Mouse (Mus musculus) CD4-positive, CD25-positive, alpha-beta regulatory T cell, adult 4 months (primary cell): ENCODE results near the gene Lgals4. TPM values are rescaled to one million over a fixed set of nuclear protein-coding genes. Genes with fewer than 3 reads are reported as not detected.

Experiments
- ATAC-seq: one replicate; pipeline ENCODE4 v1.8.0; 2017
- polyA plus RNA-seq, 2 experiments: library from polyadenylated mRNA; unstranded; fragments of 100-300 nt; shearing (Covaris generic); gene quantifications; one replicate each; pipeline ENCODE4 v1.2.1; 2017

The Lgals4 gene
- polyA plus RNA-seq, 2 experiments from 2014 or later, result 28.0 to 57.1 TPM

GRCm38 (mm10) chr7:28823932-28824331 is 9.7 kb upstream of the Lgals4 start:
- ATAC-seq, result no peak

GRCm38 (mm10) chr7:28824941-28825685 is 8.5 kb upstream of the Lgals4 start, which contains the start of gene Ech1:
Gene Ech1, plus strand, starts transcription at chr7:28825217.
- peak; percentile 88 for ATAC-seq

- no peak for ATAC-seq
Measured at GRCm38 (mm10) chr7:28825686-28826401, 7.8 kb upstream of the Lgals4 start.

DNA sequence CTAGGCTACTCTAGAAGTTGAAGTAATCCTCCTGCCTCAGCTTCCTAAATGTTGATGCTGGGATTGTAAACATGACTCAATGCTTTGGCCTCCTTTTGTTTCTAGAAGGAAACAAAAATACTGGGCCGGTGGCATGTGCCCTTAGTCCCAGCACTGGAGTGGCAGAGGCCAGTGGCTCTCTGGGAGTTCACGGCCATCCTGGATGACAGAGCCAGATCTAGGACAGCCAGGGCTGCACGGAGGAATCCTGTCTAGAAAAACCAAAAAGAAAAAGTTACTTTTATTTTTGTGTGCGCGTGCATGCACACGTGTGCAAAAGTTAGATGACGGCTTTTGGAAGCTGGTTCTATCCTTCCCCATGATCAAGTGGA is 7.3 kb upstream of the Lgals4 start:
- ATAC-seq, result no peak

DNA sequence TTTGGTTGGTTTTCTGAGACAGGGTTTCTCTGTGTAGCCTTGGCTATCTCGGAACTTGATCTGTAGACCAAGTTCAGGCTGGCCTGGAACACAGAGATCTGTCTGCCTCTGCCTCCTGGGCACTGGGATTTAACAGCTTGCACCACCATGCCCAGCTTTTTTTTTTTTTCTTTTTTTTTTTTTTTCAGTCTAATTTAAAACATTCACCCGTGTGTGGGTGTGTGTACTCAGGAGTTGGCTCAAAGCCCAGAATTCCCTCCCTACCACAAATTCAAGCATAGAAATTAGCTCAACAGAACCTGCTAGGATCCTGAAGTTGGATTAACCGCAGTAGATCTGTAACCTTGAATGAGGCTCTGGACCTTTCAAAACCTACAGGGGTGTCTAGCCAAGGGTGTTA is 6.3 kb upstream of the Lgals4 start:
- no peak for ATAC-seq

DNA sequence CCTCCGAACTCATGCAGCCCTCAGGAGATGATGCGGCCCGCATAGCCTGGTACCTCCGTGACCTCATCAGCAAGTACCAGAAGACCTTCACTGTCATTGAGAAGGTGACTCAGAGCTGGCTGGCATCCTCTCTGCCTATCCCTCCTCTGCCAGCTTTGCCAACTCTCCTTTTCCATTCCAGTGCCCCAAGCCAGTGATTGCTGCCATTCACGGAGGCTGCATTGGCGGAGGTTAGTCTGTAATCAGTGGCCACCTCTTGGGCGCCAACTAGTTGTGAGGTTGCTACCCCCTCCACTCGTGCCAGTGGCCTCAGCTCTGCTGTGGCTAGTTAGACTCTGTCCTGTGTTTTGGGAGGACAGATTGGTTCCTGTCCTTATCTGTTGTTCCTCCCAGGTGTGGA is 3.8 kb upstream of the Lgals4 start:
- no peak for ATAC-seq

- no peak for ATAC-seq
Measured at GRCm38 (mm10) chr7:28830981-28831380, 2.7 kb upstream of the Lgals4 start.

DNA sequence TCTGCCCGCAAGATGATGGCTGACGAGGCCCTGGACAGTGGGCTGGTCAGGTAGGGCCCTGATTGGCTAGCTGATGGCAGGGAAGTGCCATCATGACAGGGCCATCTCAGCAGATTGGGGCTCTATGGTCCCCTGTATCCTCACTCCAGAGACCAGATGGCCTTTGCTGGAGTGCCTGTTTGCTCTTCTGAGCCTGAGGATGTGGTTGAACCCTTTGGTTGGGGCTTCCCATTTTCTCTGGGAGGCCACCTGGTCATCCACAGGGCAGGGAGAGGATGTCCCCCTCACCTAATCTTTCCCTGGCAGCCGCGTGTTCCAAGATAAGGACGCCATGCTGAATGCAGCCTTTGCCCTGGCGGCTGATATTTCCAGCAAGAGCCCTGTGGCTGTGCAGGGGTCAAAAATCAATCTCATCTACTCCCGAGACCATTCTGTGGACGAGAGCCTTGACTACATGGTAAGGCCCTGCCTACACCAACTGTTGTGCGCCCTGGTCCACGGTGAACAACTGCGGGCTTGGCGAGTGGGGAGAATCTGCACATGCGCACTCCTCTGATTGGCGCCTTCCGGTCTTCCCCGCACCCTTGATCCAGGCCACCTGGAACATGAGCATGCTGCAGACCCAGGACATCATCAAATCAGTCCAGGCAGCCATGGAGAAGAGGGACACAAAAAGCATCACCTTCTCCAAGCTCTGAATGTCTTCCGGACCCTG is 2.1 kb upstream of the Lgals4 start:
- ATAC-seq, result no peak

DNA sequence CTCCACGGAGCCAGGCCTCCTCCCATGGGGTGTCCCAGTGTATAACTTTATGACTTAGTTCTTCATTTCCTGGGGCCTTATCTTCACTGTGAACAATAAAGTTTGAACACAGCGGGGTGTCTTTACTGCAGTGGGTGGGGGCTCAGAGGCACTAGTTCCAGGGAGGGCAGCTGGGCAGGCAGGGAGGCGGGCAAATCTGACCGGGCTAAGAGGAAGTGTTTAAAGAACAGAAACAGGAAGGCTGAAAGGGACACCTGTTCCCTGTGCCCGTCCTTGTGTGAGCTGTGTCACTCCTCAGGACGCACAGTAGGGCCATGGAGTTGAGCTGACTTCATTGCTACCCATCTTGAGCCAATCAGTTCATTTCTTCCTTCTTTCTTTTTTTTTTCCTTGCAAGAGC is 1.5 kb upstream of the Lgals4 start:
- ATAC-seq, result no peak

GRCm38 (mm10) chr7:28836936-28837335 is 3.3 kb downstream of the Lgals4 start:
- ATAC-seq, result no peak

DNA sequence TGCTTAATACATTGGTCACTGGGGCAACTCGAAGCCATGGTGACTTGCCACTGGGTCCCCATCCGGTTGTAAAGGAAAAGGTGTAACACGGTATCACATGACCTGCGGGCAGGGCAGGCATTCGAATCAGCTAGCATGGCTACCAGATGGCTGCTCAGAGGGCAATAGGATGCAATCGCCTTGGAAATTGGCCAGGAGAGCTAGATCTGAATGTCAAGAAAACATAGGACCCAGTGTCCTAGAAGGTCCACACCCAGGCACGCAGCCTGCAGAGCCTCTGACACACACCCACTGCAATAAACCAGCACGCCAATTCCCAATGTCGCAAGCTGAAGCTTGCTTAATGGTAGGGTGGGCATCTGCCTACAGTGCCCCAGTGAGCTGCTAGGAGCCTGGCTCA is 4.7 kb downstream of the Lgals4 start:
- ATAC-seq, result no peak

DNA sequence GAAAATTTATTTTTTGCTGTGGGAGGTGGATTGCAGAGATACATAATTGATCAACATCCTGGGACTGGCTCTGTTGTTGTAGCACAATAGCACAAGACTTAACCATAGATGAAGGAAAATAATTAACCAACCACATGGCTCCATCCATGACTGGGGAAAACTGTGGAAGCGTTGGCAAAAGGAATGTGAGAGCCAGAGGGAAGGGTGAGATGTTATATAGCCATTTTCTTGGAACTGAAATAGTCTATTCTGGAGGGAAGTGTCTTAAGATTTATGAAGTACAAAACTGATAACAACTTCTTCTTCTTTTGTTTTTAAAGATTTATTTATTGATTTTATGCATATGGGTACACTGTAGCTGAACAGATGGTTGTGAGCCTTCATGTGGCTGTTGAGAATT is 13.6 kb downstream of the Lgals4 start:
- ATAC-seq, result no peak

- no peak for ATAC-seq
Measured at GRCm38 (mm10) chr7:28849700-28850236, 16.1 kb downstream of the Lgals4 start.

DNA sequence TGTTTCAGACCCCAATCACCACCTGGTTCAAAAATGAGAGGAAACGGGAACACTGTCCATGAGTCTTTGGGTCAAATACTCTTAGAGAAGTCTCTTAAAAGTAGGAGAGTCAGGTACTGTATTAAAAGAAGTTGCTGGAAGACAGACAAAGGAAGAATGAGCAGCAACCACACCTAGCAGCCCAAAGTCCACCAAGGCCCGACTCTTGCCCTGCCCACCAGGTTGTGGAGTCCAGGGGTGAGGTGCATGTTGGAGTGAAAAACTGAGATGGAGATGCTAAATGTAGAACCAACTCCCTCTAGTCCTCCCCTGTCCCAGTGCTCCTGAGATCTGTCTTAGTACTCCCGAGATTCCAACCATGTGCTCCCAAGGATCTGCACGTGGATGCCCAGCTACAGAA is 17.0 kb downstream of the Lgals4 start:
- no peak for ATAC-seq

DNA sequence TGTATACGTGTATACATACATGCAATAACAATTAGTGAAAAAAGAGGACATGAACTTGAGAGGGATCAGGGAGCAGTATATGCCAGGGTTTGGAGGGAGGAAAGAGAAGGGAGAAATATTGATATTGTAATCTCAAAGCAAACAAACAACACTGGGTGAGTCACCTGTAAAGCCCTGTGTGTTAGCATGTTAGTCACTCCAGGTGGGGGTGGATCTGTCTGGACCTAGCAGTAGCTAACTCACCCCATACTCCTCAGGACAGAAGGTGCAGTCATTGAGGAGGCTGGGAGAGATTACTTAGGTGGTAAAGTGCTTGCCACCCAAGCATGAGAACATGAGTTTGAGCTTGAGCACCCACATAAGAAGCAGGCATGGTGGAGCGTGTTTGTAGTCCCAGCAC is 26.3 kb downstream of the Lgals4 start:
- no peak for ATAC-seq

GRCm38 (mm10) chr7:28860898-28861297 is 27.2 kb downstream of the Lgals4 start:
- ATAC-seq, result no peak

DNA sequence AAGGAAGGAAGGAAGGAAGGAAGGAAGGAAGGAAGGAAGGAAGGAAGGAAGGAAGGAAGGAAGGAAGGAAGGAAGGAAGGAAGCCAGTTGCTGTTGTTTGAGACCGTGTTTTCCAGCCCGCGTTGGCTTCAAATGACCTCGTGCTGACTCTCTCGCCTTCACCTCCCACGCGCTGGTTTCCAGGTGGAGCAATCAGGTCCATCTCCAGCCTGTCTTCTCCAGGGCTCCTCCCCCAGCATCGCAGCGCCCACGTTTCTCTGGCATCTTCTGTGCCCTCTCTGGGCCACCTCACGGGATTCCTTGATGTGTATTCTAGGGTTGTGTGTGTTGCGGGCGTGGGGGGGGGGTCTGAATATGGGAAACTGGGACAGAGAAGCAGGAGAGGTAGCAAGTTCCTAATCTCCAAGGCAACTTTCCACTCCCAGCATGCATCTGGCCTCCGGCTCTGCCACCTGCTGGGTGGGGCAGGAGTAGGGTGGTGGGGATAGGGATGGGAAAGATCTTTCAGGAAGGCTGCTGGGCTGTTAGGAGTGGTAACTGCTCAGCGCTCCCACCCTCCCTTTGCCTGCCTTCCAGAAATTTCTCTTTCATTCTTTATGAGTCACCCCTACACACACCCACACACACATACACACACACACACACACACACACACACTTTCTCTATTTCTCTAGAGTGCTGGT is 29.3 kb downstream of the Lgals4 start:
- no peak for ATAC-seq

- no peak for ATAC-seq
Measured at GRCm38 (mm10) chr7:28863540-28863939, 29.9 kb downstream of the Lgals4 start, which contains the start of gene Lgals7. Gene Lgals7, plus strand, starts transcription at chr7:28863853.

DNA sequence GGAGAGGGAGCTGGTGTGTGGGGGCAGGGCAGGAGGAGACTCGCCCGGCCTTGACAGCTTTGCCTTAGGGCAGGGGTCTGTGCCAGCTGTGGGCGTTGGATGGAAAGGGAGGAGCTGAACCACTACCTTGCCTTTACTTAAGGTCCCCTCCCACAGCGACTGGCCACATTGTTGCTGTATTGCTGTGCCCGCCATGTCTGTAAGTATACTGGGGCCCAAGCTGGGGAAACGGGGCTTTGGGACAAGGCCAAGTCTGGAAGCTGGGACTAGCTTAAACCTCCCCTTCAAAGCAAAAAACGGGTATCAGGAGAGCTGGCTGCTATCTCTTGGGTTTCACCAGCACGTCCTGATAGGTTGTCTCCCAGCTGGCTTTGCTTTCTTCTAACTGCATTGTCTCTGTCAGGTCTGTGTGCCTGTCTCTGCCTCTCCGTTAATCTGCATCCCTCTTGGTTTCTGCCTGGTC is 30.7 kb downstream of the Lgals4 start:
- no peak for ATAC-seq

- peak; percentile 95 for ATAC-seq
Measured at GRCm38 (mm10) chr7:28865481-28866300, 32.0 kb downstream of the Lgals4 start.

GRCm38 (mm10) chr7:28866769-28867507 is 33.3 kb downstream of the Lgals4 start:
- ATAC-seq, result no peak
